Mouse (Mus musculus): ENCODE data around the gene Znhit6. TPM values are rescaled to one million over a fixed set of nuclear protein-coding genes. Genes with fewer than 3 reads are reported as not detected.

Znhit6 gene
- total and polyA plus RNA-seq, 3 experiments: 0.58 to 16.0 (median 15.0) TPM

DNA sequence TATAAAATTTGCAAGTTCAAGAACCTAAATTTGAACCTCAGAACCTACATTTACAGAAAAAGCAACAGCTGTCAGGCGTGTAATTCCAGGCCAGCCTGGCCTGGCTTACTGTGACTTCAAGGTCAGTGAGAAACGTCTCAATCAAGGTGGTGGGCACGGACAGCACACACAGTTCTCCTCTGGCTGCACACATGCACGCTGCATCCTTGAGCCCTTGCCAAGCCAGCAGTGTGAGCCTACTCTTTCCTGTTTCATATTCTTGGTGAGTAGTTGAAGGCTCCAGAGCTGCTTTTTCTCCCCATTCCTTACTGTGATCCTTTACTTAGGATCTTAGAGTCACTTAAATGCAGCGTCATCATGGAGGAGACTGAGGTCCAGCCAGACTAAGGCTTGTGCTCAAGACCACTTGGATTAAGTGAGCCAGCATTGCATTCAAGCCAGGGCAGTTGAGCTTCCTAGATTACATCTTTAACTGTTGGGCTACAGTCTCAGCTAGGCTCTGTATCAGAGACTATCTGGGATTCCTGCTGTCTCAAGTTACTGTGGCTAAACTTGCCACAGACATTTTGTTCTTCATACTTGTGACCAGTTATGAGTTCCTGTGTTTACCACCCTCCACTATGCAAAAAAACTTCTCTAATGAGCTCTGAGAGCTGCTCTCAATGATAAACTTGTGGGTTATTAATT lies 29.6 kb downstream of the Znhit6 start:
- DNase-seq: peak; percentile 29

DNA sequence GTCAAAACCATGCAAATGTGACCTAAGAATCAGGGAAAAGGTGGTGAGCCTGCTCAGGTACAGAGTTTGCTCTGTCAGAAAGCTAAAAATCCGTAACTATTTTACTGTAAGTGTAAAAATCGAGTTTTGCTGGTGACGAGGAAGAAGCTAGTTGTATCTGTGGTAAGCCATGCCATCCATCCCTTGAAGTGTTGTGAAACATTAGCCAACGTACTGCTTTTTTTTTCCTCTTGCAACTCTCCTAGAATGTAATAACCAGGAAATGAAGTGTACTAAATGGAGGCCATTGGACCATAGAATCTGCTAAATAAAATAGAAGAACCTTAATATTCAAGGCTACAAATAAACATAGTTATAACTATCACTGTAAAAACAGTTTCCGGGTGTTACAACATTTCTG lies 32.3 kb downstream of the Znhit6 start:
- no peak for DNase-seq

DNA sequence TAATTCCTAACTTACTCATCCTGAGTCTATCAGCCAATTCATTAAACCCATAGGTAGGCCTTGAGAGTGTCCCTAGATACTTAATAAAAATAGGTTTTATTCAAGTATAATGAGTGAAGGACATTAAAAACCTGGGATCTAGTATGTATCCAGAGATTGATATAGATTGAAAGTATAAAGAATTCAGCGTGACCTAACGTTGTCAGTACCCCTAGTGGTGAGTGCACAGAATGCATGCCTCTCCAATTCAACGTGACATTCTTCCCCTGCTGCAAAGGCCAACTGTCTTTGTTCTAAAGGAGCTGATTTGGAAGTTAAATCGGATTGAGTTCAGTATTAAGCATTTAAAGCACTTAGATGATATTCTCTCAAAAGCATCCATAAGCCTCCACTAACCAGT lies 36.7 kb downstream of the Znhit6 start:
- no peak for DNase-seq

DNA sequence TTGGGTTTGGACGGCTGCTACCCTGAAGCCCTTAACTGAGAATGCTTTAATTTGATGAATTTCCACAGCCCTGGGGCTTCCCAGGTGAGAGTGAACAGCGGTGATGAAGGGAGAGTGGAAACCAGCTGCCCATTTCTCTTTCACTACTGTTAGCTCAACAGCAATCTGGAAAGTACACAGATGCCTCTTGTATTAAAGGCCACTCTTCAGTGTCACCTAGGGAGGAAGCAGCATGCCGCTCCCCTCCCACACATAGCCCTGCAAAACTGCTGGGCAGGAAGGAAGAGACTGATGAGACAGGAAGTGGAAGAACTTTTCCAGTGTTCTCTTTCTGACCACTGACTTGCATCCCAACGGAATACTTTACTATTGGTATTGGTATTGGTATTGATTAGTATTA lies 37.2 kb downstream of the Znhit6 start:
- DNase-seq: no peak

DNA sequence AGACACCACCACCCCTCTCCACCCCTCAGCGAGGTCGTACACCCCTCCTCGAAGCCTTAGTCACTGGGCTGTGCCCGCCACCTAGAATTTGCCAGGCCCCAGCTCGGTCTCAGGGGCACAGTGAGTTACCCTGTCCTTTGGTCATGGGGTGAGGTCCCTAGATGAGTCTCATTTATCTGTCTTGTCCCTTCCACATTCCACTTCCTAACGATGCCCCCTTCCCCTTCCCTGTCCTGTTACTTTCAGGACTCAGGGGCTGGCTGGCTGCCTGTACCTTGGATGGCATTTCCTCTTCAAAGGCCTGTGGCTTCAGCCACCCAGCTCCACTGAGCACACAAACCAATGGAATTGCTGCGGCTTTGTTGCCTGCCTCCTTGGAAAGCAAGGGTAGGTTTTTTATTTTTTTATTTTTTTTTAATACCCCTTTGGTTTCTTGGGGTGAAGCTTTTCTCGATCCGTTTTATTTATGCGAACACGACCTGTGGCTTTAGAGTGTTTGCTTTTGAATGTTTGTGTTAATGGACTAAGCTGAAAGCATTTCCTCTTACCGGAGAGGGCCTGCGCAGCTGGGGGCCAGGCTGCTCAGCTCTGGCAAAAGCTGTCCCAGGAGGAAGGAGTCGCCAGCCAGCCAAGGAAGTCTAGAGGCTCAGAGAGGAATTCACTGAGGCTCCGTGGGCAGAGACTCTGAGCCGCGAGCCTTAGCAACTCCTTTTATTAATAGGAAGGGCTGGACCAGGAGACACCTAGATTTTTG lies 38.5 kb downstream of the Znhit6 start:
- DNase-seq: peak; percentile 16

DNA sequence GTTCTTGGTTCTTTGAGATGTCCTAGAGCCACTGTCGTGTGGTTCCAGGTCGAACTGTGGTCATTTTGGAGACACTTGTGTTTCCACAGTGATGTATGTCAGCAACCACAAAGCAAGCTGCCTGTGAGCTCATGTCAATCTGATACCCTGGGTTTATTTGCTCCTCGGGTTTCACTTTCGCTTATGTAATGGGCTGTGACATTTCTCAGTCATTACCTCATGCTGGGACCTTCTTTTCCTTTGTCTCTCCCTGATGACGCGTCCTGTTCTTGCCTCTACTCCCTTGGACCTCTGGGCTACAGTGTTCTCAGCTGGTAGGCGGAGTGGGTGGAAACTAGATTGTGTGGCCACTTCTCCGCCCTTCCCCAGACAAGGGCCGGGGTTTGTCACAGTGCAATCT lies 42.3 kb downstream of the Znhit6 start:
- DNase-seq: no peak

DNA sequence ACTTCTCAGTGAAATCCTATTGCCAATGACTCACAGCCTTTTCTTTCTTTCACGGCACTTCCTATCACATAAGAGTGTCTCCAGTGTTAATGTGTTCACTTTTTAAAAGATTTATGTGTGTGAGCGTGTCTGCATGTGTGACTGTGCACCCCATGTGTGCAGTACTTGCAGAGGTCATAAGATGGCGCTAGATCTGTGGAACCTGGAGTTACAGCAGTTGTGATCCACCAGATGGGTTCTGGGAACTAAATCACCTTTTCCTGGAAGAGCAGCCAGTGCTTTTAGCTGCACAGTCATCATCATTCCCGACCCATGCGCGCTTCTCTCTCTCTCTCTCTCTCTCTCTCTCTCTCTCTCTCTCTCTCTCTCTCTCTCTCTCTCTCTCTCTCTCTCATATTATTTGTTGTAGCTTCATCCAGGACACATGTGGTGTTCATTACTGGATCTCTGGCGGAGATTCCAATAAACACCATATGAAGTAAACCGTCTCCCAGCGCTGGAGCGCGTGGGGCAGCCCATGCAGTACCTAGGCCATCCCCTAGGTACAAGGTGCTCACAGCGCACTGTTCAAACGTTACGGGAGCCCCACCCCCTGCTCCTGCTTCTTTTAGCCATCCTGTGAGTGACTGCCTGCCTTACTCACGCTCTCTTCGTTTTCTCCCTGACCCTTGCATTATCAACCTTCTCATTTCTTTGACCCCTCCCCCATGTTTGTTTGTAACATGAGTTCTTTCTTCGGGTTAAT lies 43.8 kb downstream of the Znhit6 start:
- no peak for DNase-seq

DNA sequence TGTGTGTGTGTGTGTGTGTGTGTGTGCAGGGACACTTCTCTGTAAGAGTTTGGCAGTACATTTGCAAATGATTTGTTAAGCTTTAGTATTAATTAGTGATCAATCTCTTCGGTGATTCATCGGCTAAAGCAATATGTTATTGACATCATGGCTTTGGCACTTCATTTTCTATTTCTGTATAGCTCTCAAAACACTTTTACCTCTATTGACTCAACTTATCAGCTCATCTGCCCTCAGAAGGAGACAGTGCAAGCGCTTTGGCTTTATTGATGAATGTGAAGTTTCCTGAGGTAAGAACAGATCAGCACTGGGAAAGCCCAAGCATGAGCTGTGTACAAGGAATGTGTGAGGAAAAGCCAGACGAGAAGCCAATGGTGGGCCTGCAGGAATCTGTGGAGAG lies 45.2 kb downstream of the Znhit6 start:
- DNase-seq: no peak

DNA sequence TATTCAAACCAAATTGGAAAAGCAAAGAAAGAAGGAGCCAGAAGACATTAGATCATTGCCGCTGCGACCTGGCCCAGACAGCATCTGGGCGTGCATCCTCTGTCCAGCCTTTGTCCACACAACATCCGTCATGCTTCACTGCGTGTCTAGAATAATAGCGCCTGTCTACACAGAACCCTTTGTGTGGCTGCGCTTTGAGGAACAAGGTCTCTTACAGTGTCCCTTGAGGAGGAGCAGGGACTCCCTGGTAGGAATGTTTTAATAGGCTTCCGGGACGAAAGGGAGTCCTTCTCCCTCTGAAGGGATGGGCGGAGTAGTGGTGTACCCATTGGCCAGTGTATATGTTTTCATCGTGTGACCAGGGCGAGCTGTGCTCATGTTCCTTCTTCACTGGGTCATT lies 47.0 kb downstream of the Znhit6 start:
- DNase-seq: no peak

DNA sequence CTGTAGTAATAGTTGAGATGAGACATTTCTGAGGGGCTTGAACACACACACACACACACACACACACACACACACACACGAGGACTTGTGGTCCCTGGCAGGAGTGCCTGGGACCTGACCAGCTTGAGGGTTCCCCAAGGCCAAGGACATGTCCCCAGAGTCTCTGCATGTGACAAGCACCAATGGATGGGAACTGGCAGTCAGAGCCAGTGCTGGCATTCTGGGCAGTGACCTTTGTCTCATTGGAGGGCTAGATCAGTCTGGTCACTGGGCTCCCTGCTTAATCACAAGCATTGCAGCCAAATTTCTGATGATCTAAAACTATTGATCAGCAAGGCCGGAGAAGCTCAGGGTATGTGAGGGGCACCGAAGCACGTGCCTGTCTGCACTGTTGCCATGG lies 48.8 kb downstream of the Znhit6 start:
- peak; percentile 49 for DNase-seq

DNA sequence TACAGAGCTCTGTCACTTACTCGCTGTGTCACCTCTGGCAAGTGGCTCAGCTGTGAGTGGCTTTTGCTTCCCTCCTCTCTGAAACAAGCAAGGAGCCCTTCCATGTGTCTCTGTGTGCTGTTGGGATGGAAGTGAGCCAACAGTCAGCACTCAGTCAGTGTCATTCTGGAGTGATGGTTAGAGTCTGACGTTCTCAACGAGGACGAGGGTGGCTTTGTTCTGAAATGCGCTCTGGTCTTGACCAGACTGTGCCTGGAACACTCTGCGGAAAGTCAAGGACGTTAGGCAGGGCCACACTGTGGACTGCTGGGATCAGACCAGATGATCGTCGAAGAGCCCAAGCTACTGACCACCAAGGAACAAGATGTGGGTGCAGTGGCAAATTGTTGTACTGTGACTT lies 49.5 kb downstream of the Znhit6 start:
- DNase-seq: no peak

DNA sequence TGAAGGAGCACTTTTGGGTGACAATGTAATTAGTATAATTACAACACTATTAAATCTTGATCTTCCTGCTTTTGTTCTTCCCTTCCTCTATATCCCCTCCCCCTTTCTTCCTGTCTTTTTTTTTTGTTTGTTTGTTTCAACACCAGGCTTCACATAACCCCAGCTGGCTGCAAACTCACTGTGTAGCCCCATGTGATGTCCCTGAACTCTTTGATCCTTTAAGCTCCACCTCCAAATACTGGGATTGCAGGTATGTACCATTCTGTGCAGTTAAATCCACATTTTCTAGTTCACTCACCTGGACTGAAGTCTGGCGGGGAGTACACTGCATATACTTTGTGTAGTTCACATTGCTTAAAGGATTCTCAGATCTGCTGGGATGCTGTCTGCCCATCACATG lies 50.1 kb downstream of the Znhit6 start:
- DNase-seq: no peak

DNA sequence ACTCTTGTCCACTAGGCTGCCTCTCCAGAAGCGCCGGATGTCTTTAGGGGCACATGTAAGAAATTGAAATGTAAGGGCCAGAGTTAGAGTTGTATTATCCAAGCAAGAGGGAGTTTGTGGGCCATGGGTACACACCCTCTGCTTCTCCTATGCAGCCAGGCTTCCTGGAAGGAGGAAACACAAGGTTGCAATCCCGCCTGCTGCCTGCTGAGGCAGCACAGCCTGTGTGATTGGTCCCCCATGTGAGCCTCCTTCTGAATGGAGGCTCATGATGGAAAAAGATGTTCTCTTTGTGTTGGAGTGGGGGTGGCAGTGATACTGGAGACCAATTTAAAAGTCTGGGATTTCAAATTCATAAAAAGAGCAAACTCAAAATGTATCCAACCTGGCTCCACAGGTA lies 51.8 kb downstream of the Znhit6 start:
- no peak for DNase-seq

DNA sequence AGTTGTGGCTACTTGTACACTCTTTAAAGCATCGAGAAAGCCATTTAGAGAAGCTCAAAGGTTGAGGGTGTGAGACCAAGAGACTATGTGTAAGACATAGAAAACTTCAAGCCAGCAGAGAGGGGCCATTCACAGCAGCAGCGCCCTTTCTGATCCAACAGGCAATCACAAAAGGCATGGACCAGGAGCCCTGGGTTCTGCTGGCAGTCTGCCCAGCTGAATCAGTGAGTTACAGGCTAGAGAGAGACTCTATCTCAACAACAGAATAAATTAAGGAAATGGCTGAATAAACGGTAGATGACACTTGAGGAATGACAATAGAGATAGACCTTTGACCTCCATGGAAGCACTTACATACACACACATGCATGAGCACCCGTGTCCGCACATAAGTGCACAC lies 52.6 kb downstream of the Znhit6 start:
- no peak for DNase-seq

DNA sequence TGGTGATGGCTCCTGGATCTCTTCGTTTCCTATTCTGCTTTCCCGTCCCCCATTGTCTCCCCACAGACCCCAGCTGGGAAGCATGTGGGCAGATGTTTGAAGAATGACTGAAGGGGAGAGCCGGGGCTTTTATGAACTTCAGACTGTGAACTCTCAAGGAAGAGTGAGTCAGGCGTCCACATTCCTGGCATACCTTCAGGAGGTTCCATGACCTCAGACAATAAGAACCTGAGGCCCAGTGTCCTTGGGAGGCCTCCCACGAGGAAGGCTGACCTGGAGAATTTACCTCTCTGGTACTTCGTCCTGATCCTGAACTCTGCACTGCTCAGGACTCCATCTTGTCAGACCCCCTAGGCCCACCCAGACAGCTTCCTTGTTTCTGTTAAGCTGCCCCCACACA lies 56.9 kb downstream of the Znhit6 start:
- DNase-seq: no peak

DNA sequence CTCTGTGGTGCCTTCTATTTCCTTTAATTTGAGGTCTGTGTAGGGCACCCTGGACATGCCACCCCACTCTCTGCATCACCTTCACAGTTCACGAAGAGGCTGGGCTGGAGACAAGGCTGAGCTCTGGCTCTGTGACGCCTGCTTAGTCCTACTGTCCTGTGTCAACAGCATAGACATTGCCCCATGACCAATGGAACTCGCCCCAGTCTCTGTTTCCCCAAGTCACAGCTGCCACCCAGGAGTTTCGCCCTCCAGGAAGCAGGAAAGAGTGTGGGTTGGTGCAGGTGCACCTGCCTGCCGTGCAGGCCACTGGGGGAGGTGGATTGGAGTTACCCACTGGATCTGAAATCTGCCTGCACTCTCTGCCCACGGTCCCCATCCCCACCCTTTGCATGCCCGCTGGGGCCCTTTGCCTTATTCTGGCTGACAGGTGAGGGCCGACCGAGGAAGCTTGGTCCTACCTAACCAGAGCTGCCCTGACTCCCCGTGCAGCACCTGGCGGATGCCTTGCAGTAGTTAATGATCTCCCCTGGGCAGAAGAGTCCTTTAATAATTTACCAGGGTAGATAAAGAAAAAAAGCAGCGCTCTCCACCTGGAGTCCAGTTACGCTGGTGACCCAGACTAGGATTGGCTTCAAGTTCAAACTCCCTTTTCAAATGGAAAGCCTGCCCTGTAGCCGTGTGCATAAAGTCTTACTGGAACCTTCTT lies 58.2 kb downstream of the Znhit6 start:
- no peak for DNase-seq

DNA sequence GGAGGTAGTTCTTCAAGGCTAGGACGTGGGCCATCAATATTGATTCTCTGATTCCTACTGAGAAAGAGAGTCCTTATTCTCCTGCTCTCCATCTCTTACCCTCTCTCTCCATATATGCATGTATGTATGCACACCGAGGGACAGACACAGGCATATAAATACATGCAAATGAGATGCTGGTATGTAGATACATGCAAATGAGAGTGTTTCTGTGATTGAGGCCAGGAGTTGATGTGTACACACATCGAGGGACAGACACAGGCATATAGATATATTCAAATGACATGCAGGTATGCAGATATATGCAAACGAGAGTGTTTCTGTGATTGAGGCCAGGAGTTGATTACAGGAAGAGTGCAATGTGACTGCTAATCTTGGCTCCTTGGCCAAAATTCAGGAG lies 64.2 kb downstream of the Znhit6 start:
- DNase-seq: no peak

DNA sequence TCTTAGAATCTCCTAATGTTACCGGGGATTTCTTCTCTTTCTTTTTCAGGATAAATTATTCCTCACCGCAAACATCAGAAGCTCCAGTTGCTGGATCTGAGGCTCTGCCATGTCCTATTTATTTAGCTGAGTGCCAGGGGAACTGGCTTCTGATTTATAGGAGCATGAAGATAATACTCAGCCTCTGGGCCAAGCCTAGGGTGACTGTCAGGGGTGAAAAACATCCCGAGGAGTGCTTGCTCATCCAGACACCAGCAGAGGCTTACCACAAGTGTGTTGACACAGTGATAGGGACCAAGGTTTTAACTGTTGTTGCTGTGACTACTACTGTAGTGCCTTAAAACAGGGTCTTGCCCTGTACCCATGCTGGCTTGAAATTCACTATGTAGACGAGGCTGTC lies 64.6 kb downstream of the Znhit6 start:
- peak; percentile 55 for DNase-seq

DNA sequence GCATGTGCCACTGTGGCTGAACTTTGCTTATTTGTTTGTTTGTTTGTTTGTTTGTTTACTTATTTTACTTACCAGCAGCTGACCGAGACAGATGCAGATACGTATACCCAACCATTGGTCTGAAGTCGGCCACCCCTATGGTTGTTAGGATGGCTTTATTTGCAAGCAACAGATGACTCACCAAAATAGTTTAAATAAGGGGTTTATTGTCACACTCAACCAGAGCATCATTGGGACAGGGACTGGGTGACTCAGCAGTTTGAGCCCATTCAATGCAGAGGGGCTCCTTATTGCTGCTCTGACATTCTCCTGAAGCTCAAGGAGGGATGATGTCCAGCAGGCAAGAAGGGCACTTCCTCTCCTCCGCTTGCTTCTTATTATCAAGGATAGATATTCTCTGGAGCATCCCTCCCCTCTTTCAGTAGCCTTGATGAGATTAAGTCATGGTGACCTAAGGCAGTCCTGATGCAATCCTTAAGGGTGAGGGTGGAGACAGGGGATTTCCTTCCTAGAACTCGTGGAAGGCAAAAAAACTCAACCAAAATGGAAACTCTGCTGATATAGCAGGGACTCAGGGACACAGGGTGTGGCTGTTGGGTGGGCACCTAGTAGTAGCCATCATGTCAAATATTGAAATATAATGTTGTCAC lies 65.2 kb downstream of the Znhit6 start:
- no peak for DNase-seq

DNA sequence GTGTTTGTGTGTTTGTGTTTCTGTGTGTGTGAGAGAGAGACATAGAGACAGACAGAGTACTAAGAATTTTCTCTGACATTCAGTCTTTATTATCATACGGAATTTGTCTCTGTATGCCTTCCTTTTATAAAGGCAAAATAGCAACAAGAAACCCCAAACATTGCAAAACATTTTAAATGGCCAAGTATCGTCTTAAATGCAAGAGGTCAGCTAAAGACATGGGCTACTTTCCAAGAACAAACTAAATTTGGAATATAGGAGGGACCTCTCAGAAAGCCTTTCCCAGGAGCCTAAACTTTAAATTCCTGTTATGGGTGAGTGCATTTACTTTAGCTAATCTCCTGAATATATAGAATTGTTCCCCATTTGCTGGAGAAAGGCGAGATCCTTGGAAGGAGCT lies 65.9 kb downstream of the Znhit6 start:
- DNase-seq: no peak

DNA sequence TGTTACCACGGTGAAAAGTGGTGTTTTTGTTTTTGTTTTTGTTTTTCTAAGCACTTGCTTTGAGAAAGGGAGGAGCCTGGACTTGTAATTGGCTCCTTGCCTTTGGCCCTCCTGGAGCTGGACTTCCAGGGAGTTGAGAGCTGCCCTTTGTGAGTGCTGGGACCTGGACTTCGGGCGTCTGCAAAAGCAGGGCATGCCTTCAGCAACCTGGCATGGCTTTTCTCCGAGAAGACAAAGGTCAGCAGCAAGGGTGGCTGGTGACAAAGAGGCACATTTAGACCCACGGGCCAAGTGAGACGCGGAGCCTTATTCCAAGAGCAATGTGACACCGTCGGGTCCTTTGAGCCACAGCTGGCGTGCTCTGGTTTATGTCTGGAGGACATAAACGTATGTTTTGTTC lies 66.9 kb downstream of the Znhit6 start:
- no peak for DNase-seq

DNA sequence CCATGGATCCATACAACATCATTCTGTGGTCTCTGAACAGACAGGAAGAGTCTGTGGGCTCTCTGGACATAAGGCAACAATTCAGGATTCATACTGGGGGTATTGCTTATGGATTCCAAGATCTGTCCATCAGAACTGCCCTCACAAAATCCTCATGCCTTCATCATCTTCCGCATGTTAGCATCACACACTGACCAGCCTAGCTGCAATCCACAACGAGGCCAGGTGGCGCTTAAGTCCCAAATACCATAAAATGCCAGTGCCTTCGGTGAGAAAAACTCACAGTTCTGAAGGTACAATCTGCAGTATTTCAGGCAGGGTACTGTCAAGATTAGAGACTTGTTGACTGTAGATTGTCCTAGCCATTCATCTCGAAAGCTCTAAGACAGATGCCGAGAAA lies 69.5 kb downstream of the Znhit6 start:
- no peak for DNase-seq

All from adrenal gland, adult 2 months (tissue).